Mouse (Mus musculus): ENCODE results near the gene Mybph. TPM values are rescaled to one million over a fixed set of nuclear protein-coding genes. Genes with fewer than 3 reads are reported as not detected.

Gene Mybph
- total RNA-seq, 2 experiments from 2014 or later, result 0.17 to 0.19 TPM

Other genes starting within 250 kb of the Mybph start
- gene Fmod, start 156.2 kb upstream of the Mybph start, total RNA-seq (2021), result 1 to 10 TPM; 3.2 to 5.4 TPM
- 10 to 100 TPM; 17.0 to 18.1 TPM for gene Btg2, start 114.3 kb upstream of the Mybph start, total RNA-seq (2021)
- gene Chit1, start 82.2 kb upstream of the Mybph start, total RNA-seq (2021), result under 1 TPM in 1 of 2 experiments, not detected in 1; 0.22 TPM
- gene Chil1, start 11.3 kb upstream of the Mybph start, total RNA-seq (2021), result 10 to 100 TPM in 1 of 2 experiments, 1 to 10 TPM in 1; 7.3 to 10.8 TPM
- gene Adora1, start 42.0 kb downstream of the Mybph start, total RNA-seq (2021), result 100 to 1,000 TPM; 224 to 230 TPM
- gene Myog, start 96.5 kb downstream of the Mybph start, total RNA-seq (2021), result not detected
- 10 to 100 TPM; 69.3 to 78.8 TPM for gene Ppfia4, start 139.5 kb downstream of the Mybph start, total RNA-seq (2021)
- 10 to 100 TPM; 73.0 to 91.4 TPM for gene Tmem183a, start 168.5 kb downstream of the Mybph start, total RNA-seq (2021)
- gene 4933406M09Rik, start 192.5 kb downstream of the Mybph start, total RNA-seq (2021), result not detected
- gene Cyb5r1, start 212.1 kb downstream of the Mybph start, total RNA-seq (2021), result 10 to 100 TPM; 28.7 to 33.2 TPM
- 10 to 100 TPM; 58.7 to 61.1 TPM for gene Adipor1, start 221.9 kb downstream of the Mybph start, total RNA-seq (2021)

Measured in layer of hippocampus, postnatal 25 days (tissue).